Mouse (Mus musculus): ENCODE data around the gene Sdk1. TPM values are rescaled to one million over a fixed set of nuclear protein-coding genes. Genes with fewer than 3 reads are reported as not detected.
A peak's percentile ranks its signal among the peaks of the same experiment; 100 is the strongest.

Sdk1 gene
- polyA plus RNA-seq, 1 experiment from 2014 or later: 1.3 TPM

DNA sequence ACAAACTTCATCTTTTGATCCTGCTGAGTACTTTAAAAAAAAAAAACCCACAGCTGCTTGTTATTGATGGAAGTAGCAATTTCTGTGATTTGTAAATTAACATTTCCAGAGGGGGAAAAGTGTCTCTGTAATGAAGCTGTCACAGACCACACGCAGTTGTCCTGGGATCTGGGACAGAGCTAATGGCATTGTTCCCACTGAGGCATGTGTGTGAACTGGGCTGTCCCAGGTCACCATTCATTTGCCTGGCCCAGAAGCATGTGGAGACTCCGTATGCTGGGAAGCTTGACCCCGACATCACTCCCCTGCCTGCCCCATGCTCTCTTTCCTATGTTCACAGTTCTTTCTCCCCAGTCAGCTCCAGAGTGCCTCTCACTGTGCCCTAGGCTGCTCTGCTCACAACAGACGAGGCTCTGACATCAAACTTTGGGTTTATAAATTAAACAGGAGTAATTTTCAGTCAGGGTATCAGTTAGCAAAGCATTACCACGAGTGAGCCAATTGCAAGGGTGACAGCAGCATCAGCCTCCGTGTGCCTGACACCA lies 408.6 kb downstream of the Sdk1 start:
- H3K27ac ChIP-seq (ENCODE audit: low read length): no peak overlapping the region
- no peak overlapping the region for H3K4me2 ChIP-seq (ENCODE audit: low read depth, low read length)
- H3K4me3 ChIP-seq (ENCODE audit: low read length): no peak overlapping the region
- WGBS: 70% methylated on average over 6 of the region's 6 CpGs
- H3K9ac ChIP-seq (ENCODE audit: low read length): no peak overlapping the region
- no peaks in the 10 kb centered on the region for H3K36me3 ChIP-seq (ENCODE audit: control insufficient read depth, insufficient read depth)
- no peak for ATAC-seq (replicated peaks; ENCODE audit: extremely low read depth, insufficient read depth, low FRiP score)
- no peaks in the 10 kb centered on the region for H3K4me1 ChIP-seq (ENCODE audit: control insufficient read depth, insufficient read depth, low read length)
- no peaks in the 10 kb centered on the region for H3K27me3 ChIP-seq (ENCODE audit: control insufficient read depth, insufficient read depth, low read length)
- H3K9me3 ChIP-seq (replicated peaks; ENCODE audit: control insufficient read depth, low read length): no peaks in the 10 kb centered on the region

DNA sequence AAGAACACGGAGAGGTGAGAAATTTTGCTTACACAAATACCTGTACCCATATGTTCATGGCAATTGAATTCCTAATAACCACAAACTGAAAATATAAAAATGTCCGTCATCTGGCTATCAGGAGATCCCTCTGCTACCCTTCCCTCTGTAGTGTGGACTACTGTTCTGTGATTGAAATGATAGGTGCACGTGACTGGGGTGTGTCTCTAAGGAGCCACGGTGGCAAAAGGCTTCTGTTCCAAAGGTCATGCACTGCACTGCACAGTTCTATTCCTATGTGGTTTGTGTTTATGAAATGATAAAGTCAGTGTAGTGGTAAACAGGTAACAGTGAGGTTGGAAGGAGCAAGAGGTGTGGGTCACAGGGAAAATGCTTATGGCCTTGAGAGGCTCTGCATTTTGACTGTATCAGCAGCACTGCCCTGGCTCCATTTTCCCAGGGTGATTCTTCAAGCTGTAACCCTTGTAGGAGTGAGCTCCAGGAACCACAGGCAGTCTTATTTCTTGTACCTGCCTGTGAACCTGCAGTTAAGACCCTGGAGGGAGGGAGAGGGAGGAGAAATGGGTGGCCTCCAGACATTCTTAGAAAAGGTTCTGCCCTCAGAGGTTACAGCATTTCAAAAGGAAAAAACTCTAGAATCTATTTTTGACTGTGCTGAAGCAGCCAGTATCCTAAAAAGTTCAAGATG lies 410.5 kb downstream of the Sdk1 start:
- WGBS: 80% methylated on average over 4 of the region's 4 CpGs
- no peak overlapping the region for H3K27ac ChIP-seq (ENCODE audit: low read length)
- H3K36me3 ChIP-seq (ENCODE audit: control insufficient read depth, insufficient read depth): no peaks in the 10 kb centered on the region
- no peak overlapping the region for H3K9ac ChIP-seq (ENCODE audit: low read length)
- no peaks in the 10 kb centered on the region for H3K4me1 ChIP-seq (ENCODE audit: control insufficient read depth, insufficient read depth, low read length)
- no peaks in the 10 kb centered on the region for H3K27me3 ChIP-seq (ENCODE audit: control insufficient read depth, insufficient read depth, low read length)
- no peaks in the 10 kb centered on the region for H3K9me3 ChIP-seq (replicated peaks; ENCODE audit: control insufficient read depth, low read length)
- no peak overlapping the region for H3K4me2 ChIP-seq (ENCODE audit: low read depth, low read length)
- ATAC-seq (replicated peaks; ENCODE audit: extremely low read depth, insufficient read depth, low FRiP score): no peak
- no peak overlapping the region for H3K4me3 ChIP-seq (ENCODE audit: low read length)

DNA sequence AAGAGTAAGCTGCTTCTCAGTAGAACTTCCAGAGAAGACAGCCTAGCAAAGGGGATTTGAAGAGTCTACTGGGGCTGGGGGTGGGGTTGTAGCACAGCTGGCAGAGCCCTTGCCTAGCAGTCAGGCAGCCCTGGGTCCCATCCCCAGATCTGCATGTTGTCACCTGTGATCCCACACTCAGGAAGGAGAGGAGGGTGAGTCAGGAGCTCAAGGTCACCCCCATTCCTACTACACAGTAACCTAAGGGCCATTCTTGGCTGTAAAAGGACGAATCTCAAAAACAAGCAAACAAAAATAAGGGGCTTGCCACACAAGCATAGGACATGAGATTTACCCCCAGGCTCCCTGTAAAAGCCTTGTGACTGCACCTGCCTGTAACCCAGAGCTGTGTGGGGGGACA lies 435.1 kb downstream of the Sdk1 start:
- no peak overlapping the region for H3K4me3 ChIP-seq (ENCODE audit: low read length)
- peaks cover 2% of the 10 kb centered on the region; the same call in 1 of the 2 replicates for H3K36me3 ChIP-seq (ENCODE audit: control insufficient read depth, insufficient read depth)
- WGBS: 75% methylated on average over 1 of the region's 1 CpGs
- H3K4me2 ChIP-seq (ENCODE audit: low read depth, low read length): no peak overlapping the region
- 0 out of 2 replicates have a peak, but pooled peaks cover 4% of the 10 kb centered on the region for H3K9me3 ChIP-seq (replicated peaks; ENCODE audit: control insufficient read depth, low read length)
- no peak overlapping the region for H3K9ac ChIP-seq (ENCODE audit: low read length)
- ATAC-seq (replicated peaks; ENCODE audit: extremely low read depth, insufficient read depth, low FRiP score): no peak
- no peaks in the 10 kb centered on the region for H3K4me1 ChIP-seq (ENCODE audit: control insufficient read depth, insufficient read depth, low read length)
- no peaks in the 10 kb centered on the region for H3K27me3 ChIP-seq (ENCODE audit: control insufficient read depth, insufficient read depth, low read length)
- no peak overlapping the region for H3K27ac ChIP-seq (ENCODE audit: low read length)

DNA sequence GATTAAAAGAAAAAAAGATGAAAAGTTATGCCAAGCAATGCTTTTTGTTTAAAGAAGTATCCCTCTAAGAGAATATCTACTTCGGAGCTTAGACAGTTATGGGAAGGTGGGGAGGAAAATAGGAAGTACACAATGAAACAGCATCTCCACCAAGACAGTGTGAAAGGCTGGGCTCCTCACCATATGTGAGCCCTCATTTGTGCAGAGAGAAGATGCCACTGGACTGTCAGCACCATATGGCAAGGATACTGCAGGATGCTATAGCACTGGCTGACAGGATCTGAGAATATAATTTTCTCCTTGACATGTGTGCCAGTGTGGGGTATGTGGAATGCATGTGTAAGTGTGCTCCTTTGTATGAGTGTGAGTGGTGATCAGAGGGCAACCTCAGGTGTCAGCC lies 435.7 kb downstream of the Sdk1 start:
- H3K9me3 ChIP-seq (replicated peaks; ENCODE audit: control insufficient read depth, low read length): 0 out of 2 replicates have a peak, but pooled peaks cover 4% of the 10 kb centered on the region
- peaks cover 2% of the 10 kb centered on the region; the same call in 1 of the 2 replicates for H3K36me3 ChIP-seq (ENCODE audit: control insufficient read depth, insufficient read depth)
- WGBS: 80% methylated on average over 1 of the region's 1 CpGs
- no peak overlapping the region for H3K27ac ChIP-seq (ENCODE audit: low read length)
- H3K4me1 ChIP-seq (ENCODE audit: control insufficient read depth, insufficient read depth, low read length): no peaks in the 10 kb centered on the region
- no peak for ATAC-seq (replicated peaks; ENCODE audit: extremely low read depth, insufficient read depth, low FRiP score)
- no peak overlapping the region for H3K4me2 ChIP-seq (ENCODE audit: low read depth, low read length)
- H3K9ac ChIP-seq (ENCODE audit: low read length): no peak overlapping the region
- no peaks in the 10 kb centered on the region for H3K27me3 ChIP-seq (ENCODE audit: control insufficient read depth, insufficient read depth, low read length)
- no peak overlapping the region for H3K4me3 ChIP-seq (ENCODE audit: low read length)

DNA sequence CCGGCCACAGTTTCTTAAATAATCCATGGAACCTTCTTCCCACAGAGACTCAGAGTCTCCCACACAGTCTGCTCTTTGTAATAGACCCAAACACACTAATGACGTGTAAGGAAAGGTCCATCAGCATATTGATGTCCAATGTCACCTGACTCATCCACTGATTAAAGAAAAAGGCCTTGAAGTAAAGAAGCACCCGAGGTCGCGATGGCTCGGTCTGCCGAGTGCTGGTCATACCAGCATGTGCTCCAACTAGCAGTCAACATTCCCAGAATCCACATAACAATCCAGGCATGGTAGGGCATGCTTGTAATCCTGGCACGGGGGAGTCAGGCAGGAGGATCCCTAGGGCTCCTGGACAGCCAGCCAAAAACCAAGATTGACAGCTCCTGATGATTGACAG lies 436.6 kb downstream of the Sdk1 start:
- no peak overlapping the region for H3K4me2 ChIP-seq (ENCODE audit: low read depth, low read length)
- ATAC-seq (replicated peaks; ENCODE audit: extremely low read depth, insufficient read depth, low FRiP score): no peak
- WGBS: 87% methylated on average over 8 of the region's 8 CpGs

DNA sequence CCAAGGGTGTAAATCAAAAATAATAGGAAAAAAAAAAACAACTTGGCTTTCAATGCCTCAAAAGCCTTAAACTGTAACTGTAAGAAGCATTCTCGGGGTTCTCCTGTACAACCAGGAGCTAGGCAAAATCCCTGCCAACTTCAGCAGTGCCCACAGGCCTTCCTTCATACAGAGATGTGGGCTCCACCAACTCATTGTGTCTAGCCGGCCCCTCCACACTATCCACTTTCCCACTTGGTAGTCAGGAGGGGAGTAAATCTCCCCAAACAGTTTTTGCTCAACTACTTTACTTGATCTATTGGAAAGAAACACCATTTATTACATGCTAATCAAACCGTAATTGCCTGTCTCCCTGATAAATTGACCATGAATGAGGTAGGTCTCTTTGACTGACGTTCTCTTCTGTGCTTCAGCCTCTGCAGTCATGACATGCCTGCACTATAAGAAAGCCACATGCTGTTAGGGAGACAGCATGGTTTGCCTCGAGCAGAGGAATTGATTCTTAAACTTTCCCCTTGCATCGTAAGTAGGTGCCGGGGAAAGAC lies 445.7 kb downstream of the Sdk1 start:
- no peak overlapping the region for H3K4me2 ChIP-seq (ENCODE audit: low read depth, low read length)
- no peak for ATAC-seq (replicated peaks; ENCODE audit: extremely low read depth, insufficient read depth, low FRiP score)
- H3K27me3 ChIP-seq (ENCODE audit: control insufficient read depth, insufficient read depth, low read length): no peaks in the 10 kb centered on the region
- WGBS: 81% methylated on average over 7 of the region's 7 CpGs
- H3K27ac ChIP-seq (ENCODE audit: low read length): no peak overlapping the region
- no peak overlapping the region for H3K9ac ChIP-seq (ENCODE audit: low read length)
- H3K4me1 ChIP-seq (ENCODE audit: control insufficient read depth, insufficient read depth, low read length): peaks cover 10% of the 10 kb centered on the region
- H3K4me3 ChIP-seq (ENCODE audit: low read length): no peak overlapping the region
- H3K36me3 ChIP-seq (ENCODE audit: control insufficient read depth, insufficient read depth): no peaks in the 10 kb centered on the region
- no peaks in the 10 kb centered on the region for H3K9me3 ChIP-seq (replicated peaks; ENCODE audit: control insufficient read depth, low read length)

More for the DNA sequence above, 436.6 kb downstream of the Sdk1 start:
- no peak overlapping the region for H3K9ac ChIP-seq (ENCODE audit: low read length)
- H3K27me3 ChIP-seq (ENCODE audit: control insufficient read depth, insufficient read depth, low read length): no peaks in the 10 kb centered on the region
- no peak overlapping the region for H3K27ac ChIP-seq (ENCODE audit: low read length)
- peaks cover 2% of the 10 kb centered on the region; the same call in 1 of the 2 replicates for H3K4me1 ChIP-seq (ENCODE audit: control insufficient read depth, insufficient read depth, low read length)
- H3K36me3 ChIP-seq (ENCODE audit: control insufficient read depth, insufficient read depth): no peaks in the 10 kb centered on the region
- no peak overlapping the region for H3K4me3 ChIP-seq (ENCODE audit: low read length)
- no peaks in the 10 kb centered on the region for H3K9me3 ChIP-seq (replicated peaks; ENCODE audit: control insufficient read depth, low read length)

DNA sequence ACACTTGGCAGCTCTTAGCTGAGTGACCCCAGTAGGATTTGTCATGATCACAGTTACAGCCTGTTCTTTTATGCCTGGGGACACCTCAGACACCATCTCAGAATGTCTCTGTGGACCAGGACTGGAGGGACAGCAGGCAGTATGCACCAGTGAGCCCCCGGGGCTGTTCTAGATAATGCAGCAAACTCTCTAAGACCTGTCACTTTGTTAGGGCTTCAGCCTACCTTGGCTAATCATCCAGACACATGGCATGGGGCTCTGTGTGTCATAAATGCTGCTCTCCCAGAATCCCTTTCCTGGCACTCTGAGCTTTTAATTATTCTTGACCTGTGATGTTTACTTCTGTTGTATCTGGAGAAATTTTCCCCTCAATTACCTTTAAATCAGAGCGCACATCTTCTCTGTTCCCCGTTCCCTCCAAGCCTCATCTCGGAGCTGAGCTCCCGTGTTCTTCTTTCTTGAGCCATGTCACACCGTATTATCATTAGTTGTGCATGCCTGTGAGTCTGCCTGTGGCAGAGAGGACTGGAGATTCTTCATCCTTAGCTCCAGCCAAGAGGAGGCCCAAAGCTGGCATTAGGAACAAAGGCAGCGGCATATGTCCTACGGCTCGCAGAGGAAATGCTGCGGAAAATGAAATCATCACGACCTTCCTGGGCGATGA lies 448.3 kb downstream of the Sdk1 start:
- 89% methylated on average over 12 of the region's 12 CpGs for WGBS
- H3K27me3 ChIP-seq (ENCODE audit: control insufficient read depth, insufficient read depth, low read length): no peaks in the 10 kb centered on the region
- no peak overlapping the region for H3K4me2 ChIP-seq (ENCODE audit: low read depth, low read length)
- H3K27ac ChIP-seq (ENCODE audit: low read length): no peak overlapping the region
- H3K4me3 ChIP-seq (ENCODE audit: low read length): no peak overlapping the region
- H3K9ac ChIP-seq (ENCODE audit: low read length): no peak overlapping the region
- no peak for ATAC-seq (replicated peaks; ENCODE audit: extremely low read depth, insufficient read depth, low FRiP score)
- peaks cover 27% of the 10 kb centered on the region for H3K4me1 ChIP-seq (ENCODE audit: control insufficient read depth, insufficient read depth, low read length)
- H3K9me3 ChIP-seq (replicated peaks; ENCODE audit: control insufficient read depth, low read length): no peaks in the 10 kb centered on the region
- H3K36me3 ChIP-seq (ENCODE audit: control insufficient read depth, insufficient read depth): no peaks in the 10 kb centered on the region

DNA sequence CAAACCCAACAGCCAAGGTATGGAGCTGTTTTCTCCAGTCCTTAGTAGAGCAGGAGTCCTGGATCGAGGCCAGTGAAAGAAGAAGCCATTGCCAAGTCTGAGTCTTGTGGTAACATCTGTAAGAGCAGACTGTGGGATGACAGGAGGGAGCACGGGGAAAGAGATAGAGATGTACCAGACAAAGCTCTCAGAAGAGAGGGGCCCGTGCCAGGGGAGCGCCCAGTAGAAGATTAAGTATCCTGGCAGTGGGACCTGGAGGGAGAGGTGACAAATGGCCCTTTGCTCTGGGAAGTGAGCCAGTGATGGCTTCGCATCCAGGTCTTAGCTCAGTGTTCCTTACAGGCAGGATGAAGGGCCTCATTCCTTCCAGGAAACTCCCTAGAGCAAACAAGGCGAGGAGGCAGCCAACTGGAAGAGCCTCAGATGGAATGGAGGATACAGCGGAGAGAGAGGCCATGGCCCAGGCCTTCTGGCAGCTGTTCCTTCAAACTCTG lies 450.2 kb downstream of the Sdk1 start:
- H3K9ac ChIP-seq (ENCODE audit: low read length): no peak overlapping the region
- no peak overlapping the region for H3K4me2 ChIP-seq (ENCODE audit: low read depth, low read length)
- H3K27me3 ChIP-seq (ENCODE audit: control insufficient read depth, insufficient read depth, low read length): no peaks in the 10 kb centered on the region
- peak overlapping the region; percentile 10 for H3K27ac ChIP-seq (ENCODE audit: low read length)
- ATAC-seq (replicated peaks; ENCODE audit: extremely low read depth, insufficient read depth, low FRiP score): peak; percentile 78
- no peaks in the 10 kb centered on the region for H3K9me3 ChIP-seq (replicated peaks; ENCODE audit: control insufficient read depth, low read length)
- no peak overlapping the region for H3K4me3 ChIP-seq (ENCODE audit: low read length)
- H3K4me1 ChIP-seq (ENCODE audit: control insufficient read depth, insufficient read depth, low read length): peaks cover 27% of the 10 kb centered on the region
- 34% methylated on average over 7 of the region's 7 CpGs for WGBS
- no peaks in the 10 kb centered on the region for H3K36me3 ChIP-seq (ENCODE audit: control insufficient read depth, insufficient read depth)

DNA sequence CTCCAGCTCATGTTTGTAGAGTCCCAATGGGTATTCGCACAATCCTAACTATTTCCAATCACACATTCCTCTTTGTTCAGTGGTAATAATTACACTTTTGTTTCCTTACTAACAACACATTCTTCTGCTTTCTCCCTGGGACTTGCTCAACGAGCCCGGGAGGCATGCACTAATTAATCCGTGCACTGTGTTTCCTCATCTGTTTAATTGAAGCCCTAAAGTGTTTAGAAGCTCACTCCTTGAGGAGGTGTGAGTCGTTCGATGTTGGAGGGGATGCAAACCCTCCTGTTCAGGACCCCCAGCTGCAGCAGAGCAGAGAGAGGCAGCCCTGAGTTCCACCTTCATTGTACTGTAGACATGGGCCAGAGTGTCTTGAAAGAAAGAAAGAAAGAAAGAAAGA lies 452.4 kb downstream of the Sdk1 start:
- H3K27ac ChIP-seq (ENCODE audit: low read length): peak overlapping the region; percentile 48
- peak overlapping the region; percentile 7; the same call in 1 of the 2 replicates for H3K9ac ChIP-seq (ENCODE audit: low read length)
- 51% methylated on average over 6 of the region's 6 CpGs for WGBS
- H3K36me3 ChIP-seq (ENCODE audit: control insufficient read depth, insufficient read depth): no peaks in the 10 kb centered on the region
- ATAC-seq (replicated peaks; ENCODE audit: extremely low read depth, insufficient read depth, low FRiP score): no peak
- H3K4me3 ChIP-seq (ENCODE audit: low read length): peak overlapping the region; percentile 16
- peak overlapping the region; percentile 55 for H3K4me2 ChIP-seq (ENCODE audit: low read depth, low read length)
- no peaks in the 10 kb centered on the region for H3K9me3 ChIP-seq (replicated peaks; ENCODE audit: control insufficient read depth, low read length)
- no peaks in the 10 kb centered on the region for H3K27me3 ChIP-seq (ENCODE audit: control insufficient read depth, insufficient read depth, low read length)
- H3K4me1 ChIP-seq (ENCODE audit: control insufficient read depth, insufficient read depth, low read length): peaks cover 30% of the 10 kb centered on the region

Data from heart, embryonic 16.5 days (tissue).